Mouse (Mus musculus): ENCODE results near the gene Hlf.

Hlf gene

DNA sequence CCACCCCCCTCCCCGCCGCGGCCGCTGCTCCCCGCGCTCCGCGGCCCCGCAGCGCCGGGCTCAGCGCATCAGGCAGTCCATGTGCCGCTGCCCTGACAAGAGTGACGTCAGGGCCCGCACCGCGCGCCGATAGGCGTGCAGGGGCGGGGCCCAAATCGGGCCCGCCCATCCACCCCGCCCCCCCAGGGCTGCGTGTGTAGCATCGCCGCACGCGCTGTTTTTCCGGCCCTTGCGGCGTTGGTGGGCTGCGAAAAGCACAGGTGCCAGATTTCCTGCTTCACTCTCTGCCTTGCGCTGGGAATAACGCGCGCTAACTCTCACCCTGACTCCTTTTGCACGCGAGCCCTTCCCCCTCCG, at the start of gene Hlf:
Gene Hlf, minus strand, starts transcription at position 79 of the 357 bp plus-strand sequence.
- DNase-seq (ENCODE audit: low spot score in 2 of 2): peak; percentile 89 to 90

DNA sequence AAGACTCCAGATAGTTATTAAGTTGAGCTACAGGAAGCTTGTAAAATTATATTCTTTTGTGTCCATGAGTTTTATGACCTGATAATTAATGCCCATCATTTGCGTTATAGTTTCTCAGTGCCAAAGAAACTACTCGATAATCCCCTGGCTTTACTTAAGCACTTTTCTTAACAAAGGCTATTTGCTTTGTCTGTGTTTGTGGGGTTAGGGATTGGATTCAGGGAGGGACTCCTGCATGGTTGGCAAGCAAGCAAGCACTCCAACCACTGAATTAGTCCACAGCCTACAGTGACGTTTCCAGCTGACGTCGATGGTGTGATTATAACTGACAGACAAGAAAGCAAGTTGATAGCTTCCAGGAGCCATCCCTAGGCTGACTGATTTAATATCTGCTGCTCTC, 48.1 kb upstream of the Hlf start:
- no peak for DNase-seq (ENCODE audit: low spot score in 2 of 2)

DNA sequence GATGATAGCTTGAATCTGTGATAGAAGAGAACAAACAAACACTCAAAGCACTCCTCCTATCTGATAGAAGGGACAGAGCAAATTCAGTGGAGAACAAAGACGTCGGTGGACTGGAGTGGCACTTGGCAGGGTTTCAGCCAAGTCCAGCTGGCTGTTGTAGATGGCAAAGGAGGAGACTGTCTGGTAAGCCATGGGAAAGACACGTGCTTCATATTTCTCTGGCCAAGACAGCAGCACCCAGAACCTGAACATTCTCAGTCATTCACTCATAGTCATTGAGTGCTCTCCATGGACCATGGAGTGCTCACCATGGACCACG, 34.5 kb upstream of the Hlf start:
- no peak for DNase-seq (ENCODE audit: low spot score in 2 of 2)

DNA sequence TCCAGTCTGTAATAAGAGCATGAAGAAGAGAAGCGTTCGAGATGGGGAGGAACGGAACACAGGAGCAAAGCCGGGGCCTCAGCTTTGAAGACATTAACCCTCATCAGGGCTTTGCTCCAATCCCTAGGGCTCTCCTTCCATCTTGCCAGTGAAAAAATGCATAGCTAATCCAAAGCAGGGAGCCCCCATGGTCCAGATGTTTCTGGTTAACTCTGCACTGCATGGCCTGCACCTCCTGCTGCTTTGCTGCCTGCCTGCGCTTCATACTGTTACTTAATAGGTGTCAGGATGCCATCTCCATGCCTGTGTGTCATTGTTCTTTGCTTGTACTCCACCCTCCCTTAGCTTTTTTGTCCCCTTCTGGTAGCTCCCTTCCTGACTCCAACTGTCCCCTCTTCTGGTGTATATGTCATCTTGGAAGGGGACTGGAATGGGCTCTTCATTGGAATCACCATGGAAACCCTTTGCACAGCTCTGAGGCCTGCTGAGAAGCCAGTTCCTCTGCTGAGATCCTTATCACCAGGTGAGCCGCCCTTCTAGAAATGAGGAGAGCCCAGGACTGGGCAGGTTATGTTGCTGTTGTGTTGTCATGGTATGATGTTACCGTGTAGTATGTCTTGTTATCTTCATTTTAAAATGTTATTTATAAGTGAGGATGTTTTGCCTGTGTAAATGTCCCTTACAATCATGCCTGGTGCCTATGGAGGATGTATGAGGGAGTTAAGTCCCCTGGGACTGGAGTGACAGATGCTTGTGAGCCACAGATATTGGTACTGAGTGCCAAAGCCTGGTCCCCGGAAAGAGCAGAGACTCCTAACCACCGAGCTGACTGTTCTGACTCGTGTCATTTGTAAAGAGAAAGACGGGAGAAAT, 33.9 kb upstream of the Hlf start:
- DNase-seq (ENCODE audit: low spot score in 2 of 2): no peak

DNA sequence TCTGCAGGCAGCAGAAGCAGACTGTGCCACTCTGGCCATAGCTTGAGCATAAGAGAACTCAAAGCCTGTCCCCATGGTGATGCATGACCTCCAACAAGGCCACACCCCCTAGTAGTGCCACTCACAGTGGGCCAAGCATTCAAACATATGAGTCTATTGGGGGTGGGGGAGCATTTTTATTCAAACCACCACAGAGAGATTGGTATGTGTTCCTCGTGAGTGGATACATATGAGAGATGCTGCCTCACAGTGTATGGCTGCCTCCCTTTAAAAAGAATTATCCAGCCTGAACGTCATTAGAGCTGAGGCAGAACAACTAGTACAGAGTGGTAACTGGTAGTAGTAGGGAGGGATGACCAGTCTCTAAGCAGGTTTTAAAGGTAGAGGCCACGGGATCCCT, 33.2 kb upstream of the Hlf start:
- no peak for DNase-seq (ENCODE audit: low spot score in 2 of 2)

DNA sequence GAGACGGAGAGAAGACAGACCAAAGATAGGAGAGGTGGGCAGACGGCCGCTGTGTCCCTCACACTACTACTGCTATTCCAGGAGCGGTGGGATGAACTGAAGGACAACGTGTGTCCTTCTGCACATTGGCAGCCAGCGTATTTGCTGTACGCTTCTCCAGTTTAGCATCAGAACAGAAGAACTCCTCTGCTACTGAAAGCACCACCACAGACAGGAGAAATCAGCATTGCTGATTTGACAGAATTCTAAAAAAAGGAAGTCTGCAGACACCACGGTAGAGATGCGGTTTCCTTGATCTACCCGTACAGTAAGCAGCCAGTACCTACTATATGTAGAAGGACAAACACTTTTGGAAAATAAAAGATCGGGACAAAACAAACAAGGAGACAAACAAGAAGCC, 29.0 kb upstream of the Hlf start:
- no peak for DNase-seq (ENCODE audit: low spot score in 2 of 2)

DNA sequence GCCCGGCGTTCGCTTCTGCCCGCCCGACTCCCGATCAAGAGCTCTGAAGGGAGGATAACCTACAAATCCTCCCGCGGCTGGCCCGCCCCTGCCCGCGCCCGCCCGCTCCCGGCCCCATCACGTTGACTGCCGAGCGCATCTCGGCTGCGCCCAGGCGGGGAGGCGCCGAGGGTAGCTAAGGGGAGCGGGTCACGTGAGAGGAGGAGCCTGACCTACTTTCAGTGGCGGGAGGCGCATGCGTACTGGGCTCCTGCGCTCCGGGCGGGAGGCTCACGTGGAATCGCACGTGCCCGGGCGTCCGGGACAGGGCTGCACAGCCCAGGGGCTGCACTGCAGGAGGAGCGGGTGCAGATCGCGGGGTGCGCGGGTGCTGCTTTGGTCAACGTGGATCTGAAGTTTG, 27.2 kb upstream of the Hlf start:
- DNase-seq (ENCODE audit: low spot score in 2 of 2): peak; percentile 99

DNA sequence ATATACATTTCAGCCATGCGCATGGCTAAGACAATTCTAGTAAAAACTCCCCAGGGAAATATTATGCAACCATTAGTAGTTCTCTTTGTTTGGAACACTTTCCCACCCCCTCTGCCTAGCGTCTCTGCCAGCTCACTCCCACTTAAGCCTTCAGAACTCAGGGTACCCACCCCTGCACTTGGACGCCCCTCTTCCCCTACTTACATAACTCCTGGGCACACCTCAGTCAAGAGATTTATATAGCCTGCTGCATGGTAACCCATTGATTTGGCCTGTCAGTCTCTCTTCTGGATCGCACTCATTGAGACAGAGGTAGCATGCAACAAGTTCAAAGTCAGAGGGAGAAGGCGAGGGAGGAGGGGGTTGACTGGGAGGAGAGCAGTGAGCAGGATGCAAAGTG, 26.3 kb upstream of the Hlf start:
- DNase-seq (ENCODE audit: low spot score in 2 of 2): no peak

DNA sequence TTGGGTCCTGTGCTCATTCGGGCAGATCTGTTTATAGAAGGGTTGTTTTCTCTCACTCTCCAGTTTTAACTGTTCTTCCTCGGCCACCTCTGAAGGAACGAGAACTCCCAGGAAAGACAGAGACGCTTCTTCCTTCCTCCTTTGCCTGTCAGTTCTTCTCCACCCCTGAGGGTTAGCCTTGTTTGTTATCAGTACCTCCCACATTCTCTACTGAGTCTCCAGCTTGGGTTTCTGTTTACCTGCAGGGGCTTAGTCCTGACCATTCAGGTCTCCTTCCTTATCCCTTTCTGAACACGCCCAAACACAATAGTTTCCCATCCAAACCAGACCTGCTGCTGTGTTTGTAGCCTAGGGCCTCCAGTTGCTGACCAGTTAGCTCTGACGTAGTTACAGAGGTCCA, 8.2 kb upstream of the Hlf start:
- no peak for DNase-seq (ENCODE audit: low spot score in 2 of 2)

DNA sequence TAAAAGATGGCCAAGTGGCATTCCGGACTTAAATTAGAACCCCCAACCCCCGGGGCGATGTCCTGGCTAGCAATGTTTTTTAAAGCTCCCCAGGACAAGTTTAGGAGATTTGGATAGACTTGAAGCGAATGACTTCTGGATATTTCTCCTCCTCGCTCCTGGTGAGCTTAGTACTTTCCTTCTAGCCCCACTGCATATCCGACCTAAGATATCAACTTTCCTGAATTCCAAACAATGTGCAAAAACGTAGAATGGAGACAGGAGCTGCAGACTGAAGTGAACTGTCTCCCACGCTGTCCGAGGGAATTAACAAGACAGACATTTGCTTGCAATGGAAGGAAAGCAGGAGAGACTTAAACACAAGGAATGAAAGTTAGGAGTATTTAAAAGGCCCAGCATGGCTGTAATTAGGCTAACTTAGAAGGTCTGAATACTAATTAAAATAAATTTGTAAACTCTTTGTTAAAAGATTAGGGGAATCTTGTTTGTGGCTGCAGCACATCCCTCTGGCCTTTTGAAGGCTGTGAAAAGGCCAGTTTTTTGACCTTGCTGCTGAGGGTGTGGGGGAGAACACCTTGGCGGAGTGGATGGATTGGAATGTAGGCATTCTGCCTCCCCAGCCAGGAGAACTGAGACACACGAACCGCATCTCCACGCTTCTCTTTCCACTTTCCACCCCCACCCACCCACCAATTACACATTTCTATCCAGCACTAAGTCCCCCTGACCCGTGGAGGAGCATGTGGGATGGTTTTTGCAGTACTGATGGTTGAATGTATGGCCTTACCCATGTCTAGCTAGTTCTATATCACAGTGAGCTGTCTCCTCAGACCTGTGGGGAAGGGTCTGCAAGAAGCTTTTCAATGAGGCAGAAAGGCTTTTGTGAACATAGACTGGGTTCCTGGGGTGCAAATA, 833 bp upstream of the Hlf start:
- no peak for DNase-seq (ENCODE audit: low spot score in 2 of 2)

DNA sequence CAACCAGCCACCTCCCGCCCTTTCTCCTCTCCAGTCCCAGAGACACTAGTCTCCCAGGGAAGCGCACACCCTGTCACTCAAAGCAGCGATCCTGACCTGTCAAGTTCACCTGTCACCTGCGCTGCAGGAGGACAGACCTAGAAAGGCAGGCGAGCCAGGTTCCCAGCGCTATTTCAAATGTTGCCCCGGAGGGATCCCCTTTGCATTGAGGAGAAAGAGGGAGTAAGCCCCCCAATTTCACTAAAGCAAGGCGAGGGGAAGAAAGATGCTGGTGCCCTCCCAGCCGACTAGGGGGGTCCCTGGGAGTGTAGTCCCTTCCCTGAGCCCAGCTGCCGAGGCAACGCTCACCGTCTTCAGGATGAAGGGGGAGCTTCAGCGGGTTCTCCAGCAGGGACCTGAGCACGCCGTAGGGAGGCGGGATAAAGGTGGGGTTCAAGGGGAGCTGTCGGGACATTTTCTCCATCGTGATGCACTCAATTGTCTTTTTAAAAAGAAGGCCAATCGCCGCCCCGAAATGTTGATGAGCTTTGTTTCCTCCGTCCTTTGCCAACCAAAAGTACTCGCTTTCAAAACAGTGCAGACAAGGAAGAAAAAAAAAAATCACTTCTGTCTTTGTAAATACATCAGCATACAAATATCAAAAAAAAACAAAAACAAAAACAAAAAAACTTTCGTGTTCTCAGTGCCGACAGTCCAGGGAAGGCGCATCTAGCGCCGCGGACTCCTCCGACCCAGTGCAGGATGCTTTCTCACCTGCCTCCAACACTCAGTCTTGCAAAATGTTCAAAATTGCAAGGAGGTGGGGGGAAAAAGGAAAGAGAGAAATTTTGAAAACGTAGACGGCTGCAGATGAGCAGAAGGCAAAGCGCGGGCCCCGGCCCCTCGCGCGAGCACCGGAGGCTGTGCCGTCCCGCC, 536 bp downstream of the Hlf start:
- no peak for DNase-seq (ENCODE audit: low spot score in 2 of 2)

DNA sequence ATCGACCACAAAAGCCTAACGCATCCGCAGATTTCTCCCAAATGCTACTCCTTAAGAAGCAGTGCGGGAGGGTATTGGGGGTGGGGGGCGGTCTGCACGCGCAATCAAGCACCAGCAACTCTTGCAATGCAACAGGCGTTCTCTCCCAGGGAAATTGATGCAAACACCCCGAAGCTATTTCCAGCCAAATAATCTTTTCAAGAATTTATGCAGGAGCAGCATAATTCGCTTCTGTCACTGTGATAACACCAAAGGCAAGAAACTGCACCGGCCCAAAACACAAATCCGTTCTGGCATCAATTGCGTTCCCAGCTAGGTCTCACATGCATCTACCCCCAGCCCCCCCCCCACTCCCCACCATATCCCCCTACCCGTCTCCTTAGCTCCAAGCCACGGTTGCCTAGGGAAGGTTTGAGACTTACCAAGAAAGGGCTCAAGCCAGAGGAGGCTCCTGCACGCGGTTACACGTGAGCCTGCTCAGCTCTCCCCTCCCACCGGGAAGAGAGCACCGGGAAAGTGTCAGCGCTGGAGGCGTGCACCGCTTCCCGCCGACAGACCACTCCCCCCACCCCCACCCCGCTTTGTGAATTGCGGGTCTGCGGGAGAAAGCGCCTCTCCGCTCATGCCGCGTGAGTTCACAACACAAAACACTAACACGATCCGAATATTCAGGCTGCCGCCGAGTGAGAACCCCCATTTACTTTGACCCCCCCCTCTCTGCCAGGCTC, 1.4 kb downstream of the Hlf start:
- peak; percentile 65 to 66 for DNase-seq (ENCODE audit: low spot score in 2 of 2)

DNA sequence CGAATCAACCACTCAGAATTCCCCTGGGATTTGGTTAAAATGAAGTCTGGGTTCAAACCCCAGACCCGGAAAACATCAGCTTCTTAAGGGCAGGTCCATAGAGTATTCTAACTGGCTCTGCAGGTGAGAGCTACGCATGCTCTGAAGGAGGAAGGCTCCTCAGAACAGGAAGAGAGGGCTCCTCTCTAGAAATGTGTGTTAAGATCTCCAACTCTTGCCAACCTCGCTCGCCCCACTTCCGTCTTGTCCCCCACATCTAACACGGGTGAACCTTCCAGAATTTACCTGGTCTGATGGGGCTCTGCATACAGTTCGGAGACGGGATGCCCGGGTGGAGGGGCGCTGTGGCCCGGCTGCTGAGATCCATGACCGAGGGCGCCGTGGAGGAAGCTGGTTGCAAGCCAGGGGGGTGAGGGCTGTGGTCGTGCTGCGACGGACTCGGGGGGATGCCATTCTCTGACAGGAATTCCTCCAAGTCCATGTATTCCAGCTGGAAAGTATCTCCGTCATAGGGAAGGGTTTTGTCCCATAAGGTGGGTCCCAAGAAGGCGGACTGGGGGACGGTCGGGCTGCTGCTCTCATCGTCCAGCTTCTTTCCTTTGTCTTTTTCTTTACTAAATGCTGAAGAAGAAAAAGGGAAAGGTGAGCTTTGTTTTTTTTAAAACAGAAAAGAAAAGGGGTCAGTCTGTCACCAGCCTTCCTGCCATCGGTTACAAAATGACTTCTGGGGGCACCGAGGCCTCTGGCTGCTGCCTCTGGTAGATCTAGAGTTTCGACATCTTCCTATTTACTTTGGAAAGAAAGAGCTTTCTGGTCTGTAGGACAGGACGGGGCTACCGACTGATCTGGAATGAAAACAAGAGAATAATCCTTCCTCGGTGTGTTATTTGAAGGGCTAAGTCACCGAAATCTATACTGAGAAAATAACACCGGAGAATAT, 2.9 kb downstream of the Hlf start:
- no peak for DNase-seq (ENCODE audit: low spot score in 2 of 2)

DNA sequence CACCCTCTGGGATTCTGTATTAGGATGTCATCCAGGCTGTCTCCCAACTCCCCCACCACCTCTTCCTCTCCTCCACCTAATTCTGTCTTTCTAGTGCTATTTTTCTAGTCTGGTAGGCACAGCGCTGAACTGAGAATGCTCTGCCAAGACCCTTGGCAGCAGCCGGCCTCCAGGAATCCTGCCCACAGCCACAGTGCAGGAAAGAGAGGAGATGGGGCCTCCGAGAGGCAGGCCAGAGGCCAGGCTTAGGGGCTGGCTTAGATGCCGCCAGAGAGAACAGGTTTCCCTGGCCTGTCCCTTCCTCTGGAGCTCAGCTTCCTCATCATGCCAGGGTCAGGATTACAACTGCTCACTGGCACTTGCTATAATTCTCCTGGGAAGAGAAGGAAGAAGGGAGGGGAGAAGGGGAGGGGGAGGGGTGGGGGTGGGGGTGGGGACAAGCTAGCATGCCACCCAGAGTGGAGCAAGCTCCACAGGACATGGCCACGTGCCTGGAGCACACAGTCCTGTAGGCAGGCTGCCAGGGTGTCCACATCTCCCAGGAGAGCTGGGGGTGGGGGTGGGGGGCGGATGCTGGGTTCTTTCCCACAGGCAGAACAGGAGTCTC, 8.6 kb downstream of the Hlf start:
- DNase-seq (ENCODE audit: low spot score in 2 of 2): peak; percentile 78 to 79

DNA sequence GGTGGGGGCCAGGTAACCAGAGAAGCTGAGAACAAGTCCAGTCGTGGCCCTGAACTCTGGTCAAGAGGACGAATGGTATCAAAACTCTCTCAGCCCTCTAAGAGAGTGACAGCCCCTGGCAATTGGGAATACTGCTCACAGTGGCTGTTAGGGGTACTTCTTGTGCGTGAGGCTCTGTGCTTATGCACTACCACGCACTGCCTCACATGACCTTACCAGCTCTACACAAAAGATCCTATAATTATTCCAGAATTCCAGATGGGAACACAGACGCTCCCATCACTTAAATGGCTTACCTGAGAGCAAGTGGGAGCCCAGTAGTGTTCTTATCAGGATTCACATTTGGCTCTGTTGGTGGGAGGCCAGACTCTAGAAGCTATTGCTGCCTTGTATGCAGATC, 9.6 kb downstream of the Hlf start:
- DNase-seq (ENCODE audit: low spot score in 2 of 2): no peak

DNA sequence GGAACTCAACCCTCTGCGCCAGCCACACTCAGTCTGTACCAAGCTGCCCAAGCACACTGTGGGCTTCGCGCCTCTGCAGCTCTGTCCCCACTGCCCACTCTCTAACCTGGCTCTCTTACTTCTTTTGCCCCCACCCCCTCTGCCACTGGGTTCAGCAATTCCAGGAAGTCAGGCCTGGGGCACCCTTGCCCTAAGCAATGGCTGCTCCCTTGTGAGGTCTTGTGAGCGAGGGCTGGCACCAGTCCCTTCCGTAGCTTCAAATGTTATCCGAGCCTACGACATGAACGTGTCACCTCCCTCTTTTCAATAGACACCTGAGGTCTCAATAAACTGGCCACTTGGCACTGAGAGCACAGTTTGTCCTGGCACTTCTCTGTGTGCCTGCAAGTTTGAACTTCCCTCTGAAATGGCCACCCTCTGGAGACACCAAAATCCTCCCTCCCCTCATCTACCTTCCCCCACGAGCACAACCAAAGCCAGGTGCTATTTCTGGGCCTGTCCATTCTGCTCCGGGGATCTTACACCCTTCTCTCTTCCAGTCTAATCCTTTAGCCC, 10.5 kb downstream of the Hlf start:
- no peak for DNase-seq (ENCODE audit: low spot score in 2 of 2)

DNA sequence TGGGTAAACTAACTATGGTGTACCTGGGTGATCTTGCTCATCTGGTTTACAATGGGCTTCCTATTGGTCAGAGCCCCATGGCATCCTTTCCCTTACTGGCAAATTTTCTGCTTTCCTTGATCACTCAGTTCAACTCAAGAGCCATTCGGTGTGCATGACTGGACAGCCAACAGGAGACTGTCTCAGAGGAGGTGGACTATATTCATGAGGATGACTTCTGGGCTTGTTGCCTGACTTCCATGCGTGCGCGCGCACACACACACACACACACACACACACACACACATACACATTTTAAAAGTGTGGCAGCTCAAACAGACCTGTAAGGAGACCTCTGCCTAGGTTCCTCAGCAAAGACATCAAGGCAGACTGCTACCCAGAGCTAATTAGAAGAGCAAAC, 12.7 kb downstream of the Hlf start:
- DNase-seq (ENCODE audit: low spot score in 2 of 2): no peak

DNA sequence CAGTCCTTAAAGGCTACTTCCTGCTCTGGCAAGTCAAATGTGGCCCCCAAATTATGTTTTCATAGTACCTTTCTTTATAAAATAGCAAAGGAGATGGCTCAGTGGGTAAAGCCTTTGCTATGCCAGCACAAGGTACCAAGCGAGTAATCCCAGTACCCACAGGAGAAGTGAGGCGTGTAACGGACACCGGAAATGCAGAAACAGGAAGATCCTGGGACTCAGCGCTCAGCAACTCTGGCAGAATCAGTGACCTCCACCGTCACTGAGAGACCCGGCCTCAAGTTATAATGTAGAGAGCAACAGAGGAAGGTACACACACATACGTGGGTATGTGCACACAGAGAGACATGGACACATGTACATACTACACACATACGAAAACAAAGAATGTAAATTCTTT, 14.3 kb downstream of the Hlf start:
- no peak for DNase-seq (ENCODE audit: low spot score in 2 of 2)

DNA sequence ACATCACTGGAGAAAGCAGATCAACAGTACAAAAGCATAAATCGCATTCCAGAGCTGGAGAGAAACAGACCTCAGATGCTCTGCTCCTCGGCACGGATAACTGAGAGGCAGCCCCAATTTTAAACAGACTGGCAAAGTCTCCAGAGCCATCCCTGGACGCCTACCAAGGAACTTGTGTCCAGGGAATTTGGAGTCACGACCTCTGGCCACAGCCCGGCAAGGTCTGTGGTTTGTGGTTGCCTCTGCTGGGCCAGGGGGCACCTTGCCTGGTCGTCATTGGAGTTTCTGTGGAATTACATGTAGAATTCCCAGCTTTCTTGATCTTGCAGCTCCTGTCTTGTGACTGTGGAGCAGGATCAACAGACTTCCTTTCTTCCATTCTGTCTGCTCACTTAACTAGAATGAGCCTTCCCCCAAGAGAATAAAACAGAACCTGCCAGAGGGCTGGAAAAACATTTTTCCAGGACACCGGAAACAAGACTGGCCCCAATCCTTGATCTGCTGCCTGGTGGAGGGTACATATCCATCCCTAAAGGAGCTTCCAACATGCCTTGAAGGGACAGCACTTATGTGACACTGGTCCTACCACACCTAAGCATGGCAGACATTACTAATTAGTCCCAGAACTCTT, 19.1 kb downstream of the Hlf start:
- no peak for DNase-seq (ENCODE audit: low spot score in 2 of 2)

Measured in heart, adult 9 months (tissue).